Mouse (Mus musculus): Measurements from ENCODE around the gene Dhrs3.

The Dhrs3 gene

DNA sequence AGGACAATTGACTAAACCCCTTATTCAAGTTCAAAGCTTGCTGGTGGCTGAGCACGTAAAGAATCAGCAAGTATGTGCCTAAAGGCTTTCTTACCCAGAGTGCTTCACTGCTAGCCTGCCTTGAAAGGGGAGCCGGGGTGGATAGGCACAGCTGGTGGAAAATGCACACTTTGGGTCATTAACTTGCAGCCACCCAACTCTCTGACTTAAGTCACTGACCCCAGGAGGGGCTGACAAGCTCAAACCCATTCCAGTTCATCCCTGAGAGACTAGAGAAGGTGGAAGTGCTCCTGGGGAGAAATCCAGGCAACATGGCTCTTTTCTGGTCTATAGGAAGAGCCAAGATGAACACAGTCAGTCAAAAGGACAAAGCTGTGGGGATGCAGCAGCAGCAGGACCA is 82.9 kb downstream of the Dhrs3 start:
- DNase-seq = no peak

- DNase-seq = no peak
Observed at GRCm38 (mm10) chr4:144977057-144977456, 84.4 kb downstream of the Dhrs3 start.

All from kidney, postnatal 10 days (tissue).